Comparison of ENCODE assay signal across 13 mouse cellular contexts in genomic region chr4:53120038-53120685, GRCm38 (mm10). TPM values are rescaled to one million over a fixed set of nuclear protein-coding genes. Genes with fewer than 3 reads are reported as not detected.
DNase-seq lines count a peak whose midpoint lies in the region; ATAC-seq and TF ChIP-seq lines count a peak whose summit lies in the region.
"Had no signal": no experiment of that assay in that cellular context is flagged by ENCODE, and none has a peak within 500 bp of the region (broad histone marks: within the 10 kb centered on the region; RNA-seq: fewer than 3 reads in every experiment).

No protein-coding gene starts in this region.

- no peaks in the 10 kb centered on the region for H3K9me3 ChIP-seq in hindbrain, postnatal 0 days (ENCODE audit: low read length)
- H3K9me3 ChIP-seq in hindbrain, embryonic 13.5 days = no peaks in the 10 kb centered on the region
- no peaks in the 10 kb centered on the region for H3K9me3 ChIP-seq in G1E (replicated peaks)
- H3K9me3 ChIP-seq in hindbrain, embryonic 11.5 days (ENCODE audit: control insufficient read depth, low read length) = no peaks in the 10 kb centered on the region
- H3K9me3 ChIP-seq: heart, embryonic 15.5 days; neural tube, embryonic 13.5 days had no signal

- ATAC-seq in hindbrain, postnatal 0 days = no peak
- ATAC-seq in hindbrain, embryonic 13.5 days (ENCODE audit: low FRiP score) = no peak
- ATAC-seq in G1E (ENCODE audit: extremely low read depth, insufficient number of reproducible peaks, low FRiP score, poor library complexity, severe bottlenecking) = no peak
- ATAC-seq in megakaryocyte progenitor cell, adult 5-6 weeks (replicated peaks; ENCODE audit: poor library complexity) = peak; percentile 47
- ATAC-seq in hindbrain, embryonic 11.5 days (ENCODE audit: low FRiP score) = no peak

- H3K27me3 ChIP-seq in hindbrain, postnatal 0 days (ENCODE audit: insufficient read depth, low read length) = no peaks in the 10 kb centered on the region
- no peaks in the 10 kb centered on the region for H3K27me3 ChIP-seq in hindbrain, embryonic 13.5 days
- no peaks in the 10 kb centered on the region for H3K27me3 ChIP-seq in G1E (ENCODE audit: insufficient read depth, low read length)
- no peaks in the 10 kb centered on the region for H3K27me3 ChIP-seq in hindbrain, embryonic 11.5 days (ENCODE audit: control insufficient read depth, insufficient read depth, low read length)
- H3K27me3 ChIP-seq: heart, embryonic 15.5 days; neural tube, embryonic 13.5 days had no signal

- H3K4me1 ChIP-seq in hindbrain, postnatal 0 days (ENCODE audit: insufficient read depth, low read length) = no peaks in the 10 kb centered on the region
- peaks cover 18% of the 10 kb centered on the region for H3K4me1 ChIP-seq in hindbrain, embryonic 13.5 days (replicated peaks)
- H3K4me1 ChIP-seq in G1E (ENCODE audit: insufficient read depth, low read depth, low read length) = peaks cover 95% of the 10 kb centered on the region
- H3K4me1 ChIP-seq in brown adipose tissue, adult 24 weeks (ENCODE audit: control insufficient read depth, insufficient read depth, insufficient read length, low read length) = peaks cover 56% of the 10 kb centered on the region
- no peaks in the 10 kb centered on the region for H3K4me1 ChIP-seq in hindbrain, embryonic 11.5 days (replicated peaks; ENCODE audit: control insufficient read depth, insufficient read depth, low read length)

- 73% methylated on average over 10 of the region's 10 CpGs for WGBS in hindbrain, postnatal 0 days
- 89% methylated on average over 10 of the region's 10 CpGs for WGBS in hindbrain, embryonic 13.5 days
- 89% methylated on average over 10 of the region's 10 CpGs for WGBS in hindbrain, embryonic 11.5 days

- intact Hi-C loops in heart, postnatal 14 days (cut with DNase I) = no loop called here

- H3K4me2 ChIP-seq in hindbrain, postnatal 0 days (ENCODE audit: low read depth, low read length) = no peak overlapping the region
- H3K4me2 ChIP-seq in hindbrain, embryonic 13.5 days = no peak overlapping the region
- H3K4me2 ChIP-seq in hindbrain, embryonic 11.5 days (replicated peaks; ENCODE audit: low read depth, low read length) = no peak overlapping the region
- H3K4me2 ChIP-seq: heart, embryonic 15.5 days; lung, embryonic 14.5 days; neural tube, embryonic 13.5 days had no signal

- TF ChIP-seq CTCF in hindbrain, postnatal 0 days (IDR thresholded peaks at IDR 0.05; ENCODE audit: low read depth) = no peak
- TF ChIP-seq CTCF in G1E (IDR thresholded peaks at IDR 0.05; ENCODE audit: low read depth, low read length) = no peak

- H3K36me3 ChIP-seq in hindbrain, postnatal 0 days (ENCODE audit: insufficient read depth, low read length) = no peaks in the 10 kb centered on the region
- H3K36me3 ChIP-seq in hindbrain, embryonic 13.5 days = 0 out of 2 replicates have a peak, but pooled peaks cover 3% of the 10 kb centered on the region
- peaks cover 70% of the 10 kb centered on the region for H3K36me3 ChIP-seq in G1E (replicated peaks)
- no peaks in the 10 kb centered on the region for H3K36me3 ChIP-seq in hindbrain, embryonic 11.5 days (ENCODE audit: control insufficient read depth, insufficient read depth, low read length)
- H3K36me3 ChIP-seq: heart, embryonic 15.5 days; neural tube, embryonic 13.5 days had no signal

- no peak overlapping the region for H3K9ac ChIP-seq in hindbrain, postnatal 0 days (replicated peaks; ENCODE audit: low read length)
- H3K9ac ChIP-seq in hindbrain, embryonic 13.5 days = no peak overlapping the region
- no peak overlapping the region for H3K9ac ChIP-seq in hindbrain, embryonic 11.5 days (ENCODE audit: low read depth, low read length)
- H3K9ac ChIP-seq: heart, embryonic 15.5 days; lung, embryonic 14.5 days; neural tube, embryonic 13.5 days had no signal

- H3K4me3 ChIP-seq in hindbrain, postnatal 0 days (ENCODE audit: low read length) = no peak overlapping the region
- no peak overlapping the region for H3K4me3 ChIP-seq in hindbrain, embryonic 13.5 days
- no peak overlapping the region; the same call in 1 of the 2 replicates for H3K4me3 ChIP-seq in G1E (ENCODE audit: low read depth, low read length)
- no peak overlapping the region for H3K4me3 ChIP-seq in brown adipose tissue, adult 24 weeks (ENCODE audit: insufficient read depth, low read depth, low read length)
- no peak overlapping the region for H3K4me3 ChIP-seq in hindbrain, embryonic 11.5 days (ENCODE audit: low read depth, low read length)
- H3K4me3 ChIP-seq: heart, embryonic 15.5 days; neural tube, embryonic 13.5 days had no signal

- peak; percentile 10 for DNase-seq in hindbrain, postnatal 0 days (ENCODE audit: low spot score)
- DNase-seq in G1E (ENCODE audit: low spot score) = peak; percentile 6
- no peak for DNase-seq in heart, postnatal 14 days
- no peak for DNase-seq in hindbrain, embryonic 11.5 days (ENCODE audit: low spot score)
- DNase-seq: cerebellum, postnatal 10 days; lung, embryonic 14.5 days; midbrain, embryonic 14.5 days; thymus, adult 18-20 months had no signal

- no peak overlapping the region for H3K27ac ChIP-seq in hindbrain, postnatal 0 days
- H3K27ac ChIP-seq in hindbrain, embryonic 13.5 days = no peak overlapping the region
- peak overlapping the region; percentile 95 for H3K27ac ChIP-seq in brown adipose tissue, adult 24 weeks (replicated peaks; ENCODE audit: low read depth, low read length)
- H3K27ac ChIP-seq in hindbrain, embryonic 11.5 days (ENCODE audit: low read depth, low read length) = no peak overlapping the region
- H3K27ac ChIP-seq: heart, embryonic 15.5 days; neural tube, embryonic 13.5 days had no signal

RNA-seq across cellular contexts. Expression of gene Abca1, which starts 39.5 kb away (rescaled TPM):
- total RNA-seq in hindbrain, postnatal 0 days (2014; rRNA removed) = 43.5 and 49.5 TPM in 2 replicates
- polyA plus RNA-seq in hindbrain, postnatal 0 days (2015; fragmentation: Nextera tagmentation; extraction: Ambion mirVana) = 8.8 TPM in 2 replicates
- polyA plus RNA-seq in hindbrain, embryonic 13.5 days (2015; fragmentation: Nextera tagmentation; extraction: Ambion mirVana) = 10.0 and 10.3 TPM in 2 replicates
- total RNA-seq in G1E (2014; fragmentation: Nextera tagmentation) (21.5 and 23.0 TPM in 2 replicates), G1E (2017) (4.6 and 4.7 TPM in 2 replicates)
- 1.8 and 2.1 TPM in 2 replicates for polyA plus RNA-seq in G1E (2012)
- polyA plus RNA-seq in brown adipose tissue, adult 24 weeks (2012; ENCODE audit: insufficient read depth, insufficient read length, missing spikeins) = 21.5 and 22.3 TPM in 2 replicates
- 1.2 and 1.8 TPM in 2 replicates for total RNA-seq in megakaryocyte progenitor cell, adult 5-6 weeks (2015)
- total RNA-seq in megakaryocyte progenitor cell, adult 5-6 weeks (2017) = 1.8 and 1.9 TPM in 2 replicates
- 10 to 100 TPM; 22.8 to 33.6 TPM for total RNA-seq in heart, postnatal 14 days (2021)
- 6.1 and 7.5 TPM in 2 replicates for polyA plus RNA-seq in hindbrain, embryonic 11.5 days (2014; fragmentation: Nextera tagmentation; extraction: Ambion mirVana)

Comparison
In these comparisons a context has a peak if more than half of its experiments do, and no peak if none do; other contexts are left out.
1. DNase-seq: peak in hindbrain, postnatal 0 days (single experiment) and G1E (single experiment); none in heart, postnatal 14 days (0 of 2) and hindbrain, embryonic 11.5 days (single experiment).